9 mouse cellular contexts compared by ENCODE assay signal in the genomic region with DNA sequence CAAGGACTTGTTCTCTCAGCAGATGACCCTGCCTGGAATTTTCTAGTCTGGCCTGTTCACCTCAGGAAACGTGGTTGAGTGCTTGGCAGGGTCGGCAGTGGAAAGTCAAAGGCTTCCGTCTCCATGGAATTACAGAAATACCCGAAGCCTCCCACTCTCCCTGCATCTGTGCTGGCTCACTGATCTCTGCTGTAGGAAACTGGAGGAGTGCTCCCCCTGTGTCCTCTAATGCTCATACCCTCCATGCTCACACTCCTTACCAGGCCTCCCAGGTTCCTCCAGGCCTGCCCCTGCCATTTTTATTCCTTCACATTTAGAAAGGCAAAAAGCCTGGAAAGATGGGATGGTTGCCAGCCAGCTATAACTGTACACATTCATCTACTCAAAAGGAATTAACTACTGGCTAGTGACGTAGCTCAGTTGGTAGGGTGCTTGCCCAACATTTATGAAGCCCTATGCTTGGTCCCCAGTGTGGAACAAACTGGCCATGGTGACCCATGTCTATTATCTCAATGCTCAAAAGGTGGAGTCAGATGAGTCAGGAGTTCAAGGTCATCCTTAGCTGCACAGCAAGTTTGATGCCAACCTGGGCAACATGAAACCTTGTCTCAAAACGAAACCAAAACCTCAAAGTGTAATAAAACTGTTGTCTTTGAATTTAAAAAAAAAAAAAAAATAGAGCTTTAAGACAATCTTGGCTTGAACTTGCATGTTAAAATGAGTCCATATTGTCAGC. TPM values are rescaled to one million over a fixed set of nuclear protein-coding genes. Genes with fewer than 3 reads are reported as not detected.
DNase-seq lines count a peak whose midpoint lies in the region; ATAC-seq and TF ChIP-seq lines count a peak whose summit lies in the region.
"Had no signal": no experiment of that assay in that cellular context is flagged by ENCODE, and none has a peak within 500 bp of the region (broad histone marks: within the 10 kb centered on the region; RNA-seq: fewer than 3 reads in every experiment).

No protein-coding gene starts in this region.

- peak overlapping the region; percentile 21; the same call in 1 of the 2 replicates for H3K27ac ChIP-seq in lung, embryonic 14.5 days (ENCODE audit: low read depth)
- 0 out of 2 replicates have a peak overlapping the region, but pooled peaks have one; percentile 24 for H3K27ac ChIP-seq in embryonic facial prominence, embryonic 10.5 days (replicated peaks)
- H3K27ac ChIP-seq in hindbrain, embryonic 14.5 days: peak overlapping the region; percentile 44; the same call in 1 of the 2 replicates
- 0 out of 2 replicates have a peak overlapping the region, but pooled peaks have one; percentile 1 for H3K27ac ChIP-seq in midbrain, embryonic 16.5 days (ENCODE audit: low read length)

- peak; percentile 54 for DNase-seq in lung, embryonic 14.5 days
- no peak for DNase-seq in lung, postnatal 25 days (ENCODE audit: low spot score)
- DNase-seq in embryonic facial prominence, embryonic 10.5 days (ENCODE audit: low spot score): no peak
- DNase-seq in hindbrain, embryonic 14.5 days (ENCODE audit: low spot score): no peak
- no peak for DNase-seq in thymus, postnatal 25 days
- DNase-seq in gastrocnemius, postnatal 25 days: no peak

- 0 out of 2 replicates have a peak, but pooled peaks have one; percentile 8 for TF ChIP-seq CTCF in lung, embryonic 14.5 days (IDR thresholded peaks at IDR 0.05; ENCODE audit: low read depth)

- peaks cover 19% of the 10 kb centered on the region; the same call in 1 of the 2 replicates for H3K4me1 ChIP-seq in lung, embryonic 14.5 days (ENCODE audit: insufficient read depth)
- H3K4me1 ChIP-seq in embryonic facial prominence, embryonic 10.5 days: peaks cover 30% of the 10 kb centered on the region
- peaks cover 22% of the 10 kb centered on the region for H3K4me1 ChIP-seq in hindbrain, embryonic 14.5 days (replicated peaks; ENCODE audit: control insufficient read depth, insufficient read depth, low read length)
- peaks cover 25% of the 10 kb centered on the region for H3K4me1 ChIP-seq in midbrain, embryonic 16.5 days (ENCODE audit: control insufficient read depth, insufficient read depth, low read length)

- no peaks in the 10 kb centered on the region for H3K36me3 ChIP-seq in lung, embryonic 14.5 days (ENCODE audit: insufficient read depth)
- no peaks in the 10 kb centered on the region for H3K36me3 ChIP-seq in embryonic facial prominence, embryonic 10.5 days (replicated peaks)
- no peaks in the 10 kb centered on the region for H3K36me3 ChIP-seq in hindbrain, embryonic 14.5 days (replicated peaks; ENCODE audit: control insufficient read depth, insufficient read depth)
- H3K36me3 ChIP-seq in midbrain, embryonic 16.5 days (ENCODE audit: control insufficient read depth, insufficient read depth, low read length): no peaks in the 10 kb centered on the region

- no peaks in the 10 kb centered on the region for H3K9me3 ChIP-seq in lung, embryonic 14.5 days (ENCODE audit: low read depth, low read length)
- H3K9me3 ChIP-seq in embryonic facial prominence, embryonic 10.5 days: no peaks in the 10 kb centered on the region
- no peaks in the 10 kb centered on the region for H3K9me3 ChIP-seq in hindbrain, embryonic 14.5 days (ENCODE audit: control insufficient read depth, low read length)
- H3K9me3 ChIP-seq in midbrain, embryonic 16.5 days (replicated peaks; ENCODE audit: control insufficient read depth, low read length, poor library complexity, severe bottlenecking): no peaks in the 10 kb centered on the region

- 50% methylated on average over 6 of the region's 6 CpGs for WGBS in lung, embryonic 14.5 days
- WGBS in embryonic facial prominence, embryonic 10.5 days: 79% methylated on average over 6 of the region's 6 CpGs
- 68% methylated on average over 6 of the region's 6 CpGs for WGBS in hindbrain, embryonic 14.5 days
- WGBS in midbrain, embryonic 16.5 days: 67% methylated on average over 6 of the region's 6 CpGs

- H3K4me2 ChIP-seq in lung, embryonic 14.5 days: no peak overlapping the region
- no peak overlapping the region for H3K4me2 ChIP-seq in hindbrain, embryonic 14.5 days (replicated peaks)
- H3K4me2 ChIP-seq in midbrain, embryonic 16.5 days (ENCODE audit: low read length): no peak overlapping the region

- no peak overlapping the region for H3K9ac ChIP-seq in lung, embryonic 14.5 days
- no peak overlapping the region for H3K9ac ChIP-seq in hindbrain, embryonic 14.5 days
- H3K9ac ChIP-seq in midbrain, embryonic 16.5 days (ENCODE audit: low read depth, low read length): no peak overlapping the region

- ATAC-seq in lung, embryonic 14.5 days (ENCODE audit: insufficient read depth): no peak
- ATAC-seq in hindbrain, embryonic 14.5 days (ENCODE audit: low FRiP score): no peak
- no peak for ATAC-seq in midbrain, embryonic 16.5 days
- ATAC-seq in granulocyte monocyte progenitor cell, adult 5-6 weeks (replicated peaks; ENCODE audit: poor library complexity, severe bottlenecking): no peak

- H3K4me3 ChIP-seq in lung, embryonic 14.5 days (ENCODE audit: low read depth, low read length): no peak overlapping the region
- no peak overlapping the region for H3K4me3 ChIP-seq in embryonic facial prominence, embryonic 10.5 days
- H3K4me3 ChIP-seq in hindbrain, embryonic 14.5 days (replicated peaks; ENCODE audit: low read length): no peak overlapping the region
- H3K4me3 ChIP-seq in midbrain, embryonic 16.5 days (ENCODE audit: low read depth, low read length): no peak overlapping the region
- H3K4me3 ChIP-seq: megakaryocyte, embryonic 14.5 days had no signal

- H3K27me3 ChIP-seq in lung, embryonic 14.5 days (ENCODE audit: insufficient read depth, low read length): no peaks in the 10 kb centered on the region
- H3K27me3 ChIP-seq in embryonic facial prominence, embryonic 10.5 days (replicated peaks; ENCODE audit: low read depth, poor library complexity, severe bottlenecking): no peaks in the 10 kb centered on the region
- H3K27me3 ChIP-seq in hindbrain, embryonic 14.5 days (ENCODE audit: control insufficient read depth, insufficient read depth, low read length): no peaks in the 10 kb centered on the region
- H3K27me3 ChIP-seq in midbrain, embryonic 16.5 days (ENCODE audit: control insufficient read depth, insufficient read depth, low read depth, low read length): no peaks in the 10 kb centered on the region

RNA-seq across cellular contexts. Expression of gene Sh2d6, which starts 10.7 kb away (rescaled TPM):
- not detected in 2 replicates for polyA plus RNA-seq in lung, embryonic 14.5 days (2014; fragmentation: Nextera tagmentation; extraction: Ambion mirVana)
- 0.16 and 0.19 TPM in 2 replicates for polyA plus RNA-seq in embryonic facial prominence, embryonic 10.5 days (2016; fragmentation: Nextera tagmentation; extraction: Ambion mirVana)
- 0.24 and 0.82 TPM in 2 replicates for polyA plus RNA-seq in hindbrain, embryonic 14.5 days (2014; fragmentation: Nextera tagmentation; extraction: Ambion mirVana)
- 0.65 and 0.84 TPM in 2 replicates for polyA plus RNA-seq in midbrain, embryonic 16.5 days (2015; fragmentation: Nextera tagmentation; extraction: Ambion mirVana)
- not detected in 2 replicates for total RNA-seq in granulocyte monocyte progenitor cell, adult 5-6 weeks (2014; fragmentation: Nextera tagmentation)
- 0.26 and 0.62 TPM in 2 replicates for total RNA-seq in granulocyte monocyte progenitor cell, adult 5-6 weeks (2017)
- 1 to 10 TPM in 1 of 2 experiments, under 1 TPM in 1; 1.00 to 1.3 TPM for total RNA-seq in gastrocnemius, postnatal 25 days (2021)

RNA-seq across cellular contexts. Expression of gene Capg, which starts 33.3 kb away (rescaled TPM):
- polyA plus RNA-seq in lung, embryonic 14.5 days (2014; fragmentation: Nextera tagmentation; extraction: Ambion mirVana): 40.5 and 45.9 TPM in 2 replicates
- polyA plus RNA-seq in embryonic facial prominence, embryonic 10.5 days (2016; fragmentation: Nextera tagmentation; extraction: Ambion mirVana): 14.8 and 16.0 TPM in 2 replicates
- polyA plus RNA-seq in hindbrain, embryonic 14.5 days (2014; fragmentation: Nextera tagmentation; extraction: Ambion mirVana): 8.1 and 10.3 TPM in 2 replicates
- polyA plus RNA-seq in midbrain, embryonic 16.5 days (2015; fragmentation: Nextera tagmentation; extraction: Ambion mirVana): 5.9 and 6.8 TPM in 2 replicates
- total RNA-seq in granulocyte monocyte progenitor cell, adult 5-6 weeks (2014; fragmentation: Nextera tagmentation): 32.4 and 69.3 TPM in 2 replicates
- 52.4 and 56.6 TPM in 2 replicates for total RNA-seq in granulocyte monocyte progenitor cell, adult 5-6 weeks (2017)
- 10 to 100 TPM in 1 of 2 experiments, 1 to 10 TPM in 1; 8.1 to 10.5 TPM for total RNA-seq in gastrocnemius, postnatal 25 days (2021)
